Mouse (Mus musculus): ENCODE measurements around the gene Cxcr2. TPM values are rescaled to one million over a fixed set of nuclear protein-coding genes. Genes with fewer than 3 reads are reported as not detected.

The Cxcr2 gene
- polyA plus RNA-seq, 1 experiment from 2014 or later: 0.69 TPM

- no peaks in the 10 kb centered on the region for H3K36me3 ChIP-seq
- no peaks in the 10 kb centered on the region for H3K9me3 ChIP-seq
- H3K9ac ChIP-seq: no peak overlapping the region
- no peak overlapping the region for H3K4me3 ChIP-seq (replicated peaks)
- H3K4me2 ChIP-seq: no peak overlapping the region
- peak; percentile 56; the same call in 1 of the 2 replicates for ATAC-seq (ENCODE audit: insufficient read depth, low FRiP score, low read depth)
- no peaks in the 10 kb centered on the region for H3K27me3 ChIP-seq (replicated peaks)
- peak overlapping the region; percentile 77 for H3K27ac ChIP-seq
- WGBS: 40% methylated on average over 9 of the region's 9 CpGs
- H3K4me1 ChIP-seq: no peaks in the 10 kb centered on the region
Measured at GRCm38 (mm10) chr1:74179624-74180408, 26.0 kb downstream of the Cxcr2 start.

GRCm38 (mm10) chr1:74181462-74181861 lies 27.7 kb downstream of the Cxcr2 start:
- Histone ChIP-seq H3K36me3 (no peaks in the 10 kb centered on the region), H3K9ac (no peak overlapping the region), H3K4me3 (replicated peaks) (no peak overlapping the region), H3K4me1 (no peaks in the 10 kb centered on the region), H3K27ac (no peak overlapping the region), H3K4me2 (no peak overlapping the region), H3K27me3 (replicated peaks) (no peaks in the 10 kb centered on the region), H3K9me3 (no peaks in the 10 kb centered on the region)
- peak; percentile 40; the same call in 1 of the 2 replicates for ATAC-seq (ENCODE audit: insufficient read depth, low FRiP score, low read depth)
- 53% methylated on average over 2 of the region's 2 CpGs for WGBS

- no peak overlapping the region for H3K27ac ChIP-seq
- no peak overlapping the region for H3K9ac ChIP-seq
- no peaks in the 10 kb centered on the region for H3K4me1 ChIP-seq
- no peak overlapping the region for H3K4me3 ChIP-seq (replicated peaks)
- H3K27me3 ChIP-seq (replicated peaks): no peaks in the 10 kb centered on the region
- no peaks in the 10 kb centered on the region for H3K9me3 ChIP-seq
- ATAC-seq (ENCODE audit: insufficient read depth, low FRiP score, low read depth): no peak
- H3K4me2 ChIP-seq: no peak overlapping the region
- 53% methylated on average over 2 of the region's 2 CpGs for WGBS
- H3K36me3 ChIP-seq: no peaks in the 10 kb centered on the region
Measured at GRCm38 (mm10) chr1:74183006-74183405, 29.2 kb downstream of the Cxcr2 start.

- Histone ChIP-seq H3K36me3 (no peaks in the 10 kb centered on the region), H3K4me2 (no peak overlapping the region), H3K27me3 (replicated peaks) (no peaks in the 10 kb centered on the region), H3K4me1 (no peaks in the 10 kb centered on the region), H3K9me3 (no peaks in the 10 kb centered on the region), H3K27ac (no peak overlapping the region), H3K4me3 (replicated peaks) (no peak overlapping the region), H3K9ac (no peak overlapping the region)
- no peak for ATAC-seq (ENCODE audit: insufficient read depth, low FRiP score, low read depth)
- WGBS: 87% methylated on average over 7 of the region's 7 CpGs
Measured at GRCm38 (mm10) chr1:74190471-74190870, 36.7 kb downstream of the Cxcr2 start.

GRCm38 (mm10) chr1:74192711-74193110 lies 38.9 kb downstream of the Cxcr2 start:
- no peaks in the 10 kb centered on the region for H3K27me3 ChIP-seq (replicated peaks)
- H3K9me3 ChIP-seq: no peaks in the 10 kb centered on the region
- H3K27ac ChIP-seq: no peak overlapping the region
- no peak overlapping the region for H3K4me3 ChIP-seq (replicated peaks)
- 0 out of 2 replicates have a peak, but pooled peaks cover 5% of the 10 kb centered on the region for H3K4me1 ChIP-seq
- no peak overlapping the region for H3K4me2 ChIP-seq
- ATAC-seq (ENCODE audit: insufficient read depth, low FRiP score, low read depth): no peak
- H3K36me3 ChIP-seq: no peaks in the 10 kb centered on the region
- WGBS: 75% methylated on average over 2 of the region's 2 CpGs
- H3K9ac ChIP-seq: no peak overlapping the region

GRCm38 (mm10) chr1:74194445-74194844 lies 40.7 kb downstream of the Cxcr2 start, which contains the start of gene Cxcr1:
Gene Cxcr1 (minus strand): TSS chr1:74194631.
- 58% methylated on average over 8 of the region's 8 CpGs for WGBS
- Histone ChIP-seq H3K27me3 (replicated peaks) (no peaks in the 10 kb centered on the region), H3K4me1 (0 out of 2 replicates have a peak, but pooled peaks cover 10% of the 10 kb centered on the region), H3K4me2 (no peak within 1 kb of the TSS), H3K36me3 (no peaks in the 10 kb centered on the region), H3K4me3 (replicated peaks) (no peak within 1 kb of the TSS), H3K27ac (no peak within 1 kb of the TSS), H3K9me3 (no peaks in the 10 kb centered on the region), H3K9ac (no peak within 1 kb of the TSS)
- no peak for ATAC-seq (ENCODE audit: insufficient read depth, low FRiP score, low read depth)

GRCm38 (mm10) chr1:74195961-74196360 lies 42.2 kb downstream of the Cxcr2 start:
- H3K9me3 ChIP-seq: no peaks in the 10 kb centered on the region
- ATAC-seq (ENCODE audit: insufficient read depth, low FRiP score, low read depth): no peak
- H3K27ac ChIP-seq: no peak overlapping the region
- no peak overlapping the region for H3K4me2 ChIP-seq
- WGBS: 45% methylated on average over 7 of the region's 7 CpGs
- no peak overlapping the region for H3K9ac ChIP-seq
- no peaks in the 10 kb centered on the region for H3K36me3 ChIP-seq
- H3K4me3 ChIP-seq (replicated peaks): no peak overlapping the region
- no peaks in the 10 kb centered on the region for H3K27me3 ChIP-seq (replicated peaks)
- 0 out of 2 replicates have a peak, but pooled peaks cover 10% of the 10 kb centered on the region for H3K4me1 ChIP-seq

- no peak overlapping the region for H3K27ac ChIP-seq
- H3K4me2 ChIP-seq: no peak overlapping the region
- no peak overlapping the region for H3K4me3 ChIP-seq (replicated peaks)
- 0 out of 2 replicates have a peak, but pooled peaks cover 10% of the 10 kb centered on the region for H3K4me1 ChIP-seq
- H3K9me3 ChIP-seq: no peaks in the 10 kb centered on the region
- no peak overlapping the region for H3K9ac ChIP-seq
- WGBS: 76% methylated on average over 17 of the region's 17 CpGs
- H3K27me3 ChIP-seq (replicated peaks): no peaks in the 10 kb centered on the region
- ATAC-seq (ENCODE audit: insufficient read depth, low FRiP score, low read depth): peak; percentile 40
- no peaks in the 10 kb centered on the region for H3K36me3 ChIP-seq
Measured at GRCm38 (mm10) chr1:74196621-74197419, 43.0 kb downstream of the Cxcr2 start.

GRCm38 (mm10) chr1:74197726-74198470 lies 44.1 kb downstream of the Cxcr2 start:
- Histone ChIP-seq H3K36me3 (no peaks in the 10 kb centered on the region), H3K27ac (no peak overlapping the region), H3K27me3 (replicated peaks) (no peaks in the 10 kb centered on the region), H3K9ac (no peak overlapping the region), H3K9me3 (no peaks in the 10 kb centered on the region), H3K4me1 (0 out of 2 replicates have a peak, but pooled peaks cover 10% of the 10 kb centered on the region), H3K4me3 (replicated peaks) (no peak overlapping the region), H3K4me2 (no peak overlapping the region)
- 82% methylated on average over 12 of the region's 12 CpGs for WGBS
- ATAC-seq (ENCODE audit: insufficient read depth, low FRiP score, low read depth): no peak

GRCm38 (mm10) chr1:74199046-74199445 lies 45.3 kb downstream of the Cxcr2 start:
- Histone ChIP-seq H3K27me3 (replicated peaks) (no peaks in the 10 kb centered on the region), H3K4me3 (replicated peaks) (no peak overlapping the region), H3K9me3 (no peaks in the 10 kb centered on the region), H3K36me3 (no peaks in the 10 kb centered on the region), H3K27ac (no peak overlapping the region), H3K9ac (no peak overlapping the region), H3K4me1 (0 out of 2 replicates have a peak, but pooled peaks cover 10% of the 10 kb centered on the region), H3K4me2 (no peak overlapping the region)
- ATAC-seq (ENCODE audit: insufficient read depth, low FRiP score, low read depth): no peak
- 71% methylated on average over 8 of the region's 8 CpGs for WGBS

- H3K9ac ChIP-seq: no peak overlapping the region
- no peak overlapping the region for H3K4me2 ChIP-seq
- no peaks in the 10 kb centered on the region for H3K9me3 ChIP-seq
- H3K27me3 ChIP-seq (replicated peaks): no peaks in the 10 kb centered on the region
- WGBS: 78% methylated on average over 7 of the region's 7 CpGs
- ATAC-seq (ENCODE audit: insufficient read depth, low FRiP score, low read depth): no peak
- H3K4me1 ChIP-seq: 0 out of 2 replicates have a peak, but pooled peaks cover 10% of the 10 kb centered on the region
- H3K36me3 ChIP-seq: no peaks in the 10 kb centered on the region
- H3K27ac ChIP-seq: no peak overlapping the region
- no peak overlapping the region for H3K4me3 ChIP-seq (replicated peaks)
Measured at GRCm38 (mm10) chr1:74201048-74201844, 47.5 kb downstream of the Cxcr2 start.

Measured in stomach, embryonic 15.5 days (tissue).